Mouse (Mus musculus): ENCODE measurements around the gene Gm9045. TPM values are rescaled to one million over a fixed set of nuclear protein-coding genes. Genes with fewer than 3 reads are reported as not detected.
"Not testable (repeated sequence)": the region's sequence is repeated elsewhere in the genome, so short reads cannot be mapped to it uniquely, and the experiment has no call there.

The Gm9045 gene
- polyA plus RNA-seq, 1 experiment from 2014 or later, result not detected

GRCm38 (mm10) chr10:118302133-118302532, 35.5 kb downstream of the Gm9045 start:
- H3K4me2 ChIP-seq (ENCODE audit: low read depth); H3K4me3 ChIP-seq (ENCODE audit: low read depth, low read length); DNase-seq (ENCODE audit: low spot score); ATAC-seq (ENCODE audit: insufficient read depth, low FRiP score, low TSS enrichment); H3K36me3 ChIP-seq (ENCODE audit: control insufficient read depth, insufficient read depth, low read length); H3K27me3 ChIP-seq (ENCODE audit: control insufficient read depth, insufficient read depth, low read length); H3K27ac ChIP-seq (ENCODE audit: low read depth, low read length); H3K9me3 ChIP-seq (ENCODE audit: control insufficient read depth, low read length); H3K4me1 ChIP-seq (ENCODE audit: control insufficient read depth, insufficient read depth, low read length); H3K9ac ChIP-seq (ENCODE audit: low read length): not testable (repeated sequence)
- WGBS, result 50% methylated on average over 2 of the region's 2 CpGs

- ATAC-seq (ENCODE audit: insufficient read depth, low FRiP score, low TSS enrichment) (no peak), DNase-seq (ENCODE audit: low spot score) (no peak)
- Histone ChIP-seq H3K9me3 (ENCODE audit: control insufficient read depth, low read length) (no peaks in the 10 kb centered on the region), H3K27me3 (ENCODE audit: control insufficient read depth, insufficient read depth, low read length) (no peaks in the 10 kb centered on the region), H3K4me3 (ENCODE audit: low read depth, low read length) (no peak within 1 kb of the TSS), H3K27ac (ENCODE audit: low read depth, low read length) (no peak within 1 kb of the TSS), H3K9ac (ENCODE audit: low read length) (no peak within 1 kb of the TSS), H3K36me3 (ENCODE audit: control insufficient read depth, insufficient read depth, low read length) (no peaks in the 10 kb centered on the region), H3K4me1 (ENCODE audit: control insufficient read depth, insufficient read depth, low read length) (no peaks in the 10 kb centered on the region), H3K4me2 (ENCODE audit: low read depth) (no peak within 1 kb of the TSS)
- 92% methylated on average over 6 of the region's 6 CpGs for WGBS
These were observed 42.7 kb downstream of the Gm9045 start, which contains the start of gene Iltifb for GRCm38 (mm10) chr10:118294938-118295337. Iltifb (minus strand) TSS chr10:118295038.

Other genes starting within 250 kb of the Gm9045 start
- 51.2 and 55.3 TPM in 2 replicates for gene Mdm1, start 196.0 kb downstream of the Gm9045 start, polyA plus RNA-seq (2014; fragmentation: Nextera tagmentation; extraction: Ambion mirVana)
- gene Il22, start 132.9 kb downstream of the Gm9045 start, polyA plus RNA-seq (2014; fragmentation: Nextera tagmentation; extraction: Ambion mirVana), result 0.22 TPM in 1 of 2 replicates, not detected in the other
- gene Gm32717, start 97.1 kb downstream of the Gm9045 start, polyA plus RNA-seq (2014; fragmentation: Nextera tagmentation; extraction: Ambion mirVana), result 0.16 TPM in 1 of 2 replicates, not detected in the other
- 0.16 TPM in 1 of 2 replicates, not detected in the other for gene Gm32802, start 79.1 kb downstream of the Gm9045 start, polyA plus RNA-seq (2014; fragmentation: Nextera tagmentation; extraction: Ambion mirVana)
- not detected in 2 replicates for gene Iltifb, start 42.8 kb downstream of the Gm9045 start, polyA plus RNA-seq (2014; fragmentation: Nextera tagmentation; extraction: Ambion mirVana)
- gene Gm9040, start 10.9 kb downstream of the Gm9045 start, polyA plus RNA-seq (2014; fragmentation: Nextera tagmentation; extraction: Ambion mirVana), result not detected in 2 replicates
- gene Gm9044, start 5.4 kb downstream of the Gm9045 start, polyA plus RNA-seq (2014; fragmentation: Nextera tagmentation; extraction: Ambion mirVana), result not detected in 2 replicates
- not detected in 2 replicates for gene Gm9046, start 5.4 kb upstream of the Gm9045 start, polyA plus RNA-seq (2014; fragmentation: Nextera tagmentation; extraction: Ambion mirVana)
- gene Gm9048, start 10.8 kb upstream of the Gm9045 start, polyA plus RNA-seq (2014; fragmentation: Nextera tagmentation; extraction: Ambion mirVana), result not detected in 2 replicates
- not detected in 2 replicates for gene Gm9049, start 16.3 kb upstream of the Gm9045 start, polyA plus RNA-seq (2014; fragmentation: Nextera tagmentation; extraction: Ambion mirVana)
- gene Ifng, start 103.2 kb upstream of the Gm9045 start, polyA plus RNA-seq (2014; fragmentation: Nextera tagmentation; extraction: Ambion mirVana), result not detected in 2 replicates

All from neural tube, embryonic 11.5 days (tissue).